Mouse (Mus musculus) gastrocnemius, postnatal 25 days (tissue): ENCODE data around the gene Ncdn. TPM values are rescaled to one million over a fixed set of nuclear protein-coding genes. Genes with fewer than 3 reads are reported as not detected.

Experiments
- DNase-seq: peaks from one replicate; pipeline ENCODE4 v3.0.0; 2022
- total RNA-seq, 2 experiments: library from RNA; stranded (reverse); gene quantifications; 1 replicate in 1 of 2; 2 replicates in 1 of 2; pipeline ENCODE4 v1.2.3; 2021

Gene Ncdn
- total RNA-seq, 2 experiments from 2014 or later: 7.0 to 8.9 TPM

DNA sequence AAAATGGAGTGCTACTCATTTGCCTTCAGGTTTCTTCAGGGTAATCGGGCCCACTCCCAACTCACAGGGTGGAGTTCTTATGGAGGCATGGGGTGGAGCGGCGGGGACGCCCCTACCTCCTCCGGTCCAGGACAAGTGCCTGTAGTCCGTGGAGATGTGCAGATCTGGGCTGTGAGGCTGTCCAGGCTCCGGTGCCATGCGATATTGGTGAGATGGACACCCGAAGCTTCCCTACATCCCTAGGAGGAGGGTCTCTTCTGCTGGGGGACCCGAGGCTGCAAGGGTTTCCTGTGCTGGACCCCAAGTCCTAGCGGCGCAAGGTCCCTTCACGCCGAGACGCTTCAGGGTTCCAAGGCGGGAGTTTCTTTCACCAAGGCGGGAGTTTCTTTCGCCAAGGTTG is 21.1 kb downstream of the Ncdn start:
- DNase-seq: no peak

DNA sequence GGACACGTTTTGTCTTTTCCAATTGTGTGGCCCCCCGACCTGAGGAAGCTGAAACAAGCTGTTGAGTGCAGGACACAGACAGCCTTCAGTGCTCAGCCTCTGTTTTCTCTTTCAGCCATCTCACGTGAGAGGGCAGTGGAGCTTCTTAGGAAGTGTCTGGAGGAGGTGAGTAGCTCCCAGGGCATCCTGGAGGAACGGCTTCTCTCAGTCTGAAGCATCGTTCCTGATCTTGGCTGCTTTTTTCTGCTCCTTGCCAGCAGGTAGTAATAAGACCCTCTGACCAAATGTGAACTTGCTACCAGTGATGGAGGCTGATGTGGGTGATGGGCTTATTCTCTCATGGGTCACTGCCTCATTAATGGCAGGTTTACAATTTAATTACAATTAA is 45.8 kb downstream of the Ncdn start:
- no peak for DNase-seq

DNA sequence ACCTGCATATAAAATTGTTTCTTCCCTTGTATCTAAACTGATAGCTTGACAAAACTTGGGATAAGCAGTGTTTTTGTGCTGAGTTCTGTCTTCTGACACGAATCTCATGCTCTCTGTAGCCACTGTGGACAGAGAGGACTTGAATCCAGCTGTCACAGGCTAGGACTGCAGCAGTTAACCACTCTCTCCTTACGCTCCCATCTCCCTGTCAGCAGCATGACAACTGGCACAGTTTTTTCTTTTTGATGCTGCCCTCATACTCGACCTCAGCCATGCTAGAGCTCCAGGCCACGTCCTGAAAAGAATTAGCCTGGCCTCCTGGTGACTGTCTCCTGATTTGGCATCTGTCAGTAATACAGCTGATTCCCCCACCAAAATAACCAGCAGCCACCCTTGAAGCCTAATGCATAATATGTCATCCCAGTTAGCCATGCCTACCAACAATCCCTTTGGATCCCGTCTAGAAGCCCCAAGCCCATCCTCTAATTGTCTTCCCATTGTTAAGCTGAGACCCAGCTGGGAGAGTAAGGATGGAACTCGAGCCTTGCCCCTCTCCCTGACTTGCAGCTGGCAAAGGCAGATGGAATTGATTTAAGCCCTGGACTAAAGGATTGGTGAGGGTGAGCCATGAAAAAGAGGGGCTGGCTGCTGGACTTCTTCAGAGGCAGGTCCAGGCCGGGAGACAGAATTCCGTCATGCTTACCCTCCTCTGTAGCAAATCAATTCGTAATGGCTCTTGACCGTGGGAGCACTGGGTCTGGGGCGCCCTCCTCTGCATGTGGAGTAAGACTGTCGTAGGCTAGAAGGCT is 46.4 kb downstream of the Ncdn start:
- DNase-seq: no peak

DNA sequence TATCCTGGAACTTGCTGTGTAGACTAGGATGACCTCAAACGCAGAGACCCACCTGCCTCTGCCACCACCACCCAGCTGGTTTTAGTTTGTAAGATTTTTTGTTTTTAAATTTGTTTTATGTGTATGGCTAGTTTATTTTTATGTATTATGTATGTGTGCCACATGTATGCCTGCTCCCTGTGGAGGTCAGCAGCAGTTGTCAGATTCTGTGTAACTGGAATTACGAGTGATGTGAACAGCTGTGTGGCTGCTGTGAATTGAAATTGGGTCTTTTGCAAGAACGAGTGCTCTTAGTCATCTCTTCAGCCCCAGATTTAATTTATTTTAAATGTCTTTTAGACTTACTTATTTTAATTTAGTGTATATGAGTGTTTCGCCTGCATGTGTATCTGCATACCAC is 56.3 kb downstream of the Ncdn start:
- no peak for DNase-seq

Other genes starting within 250 kb of the Ncdn start
- gene Ago4, start 220.0 kb downstream of the Ncdn start, total RNA-seq: 1 to 10 TPM; 4.4 to 5.1 TPM
- 1 to 10 TPM in 1 of 2 experiments, under 1 TPM in 1; 0.61 to 1.1 TPM for gene Clspn, start 196.5 kb downstream of the Ncdn start, total RNA-seq
- gene 5730409E04Rik, start 143.6 kb downstream of the Ncdn start, total RNA-seq: 10 to 100 TPM; 14.3 to 17.8 TPM
- gene Psmb2, start 75.8 kb downstream of the Ncdn start, total RNA-seq: 10 to 100 TPM; 79.9 to 90.5 TPM
- gene Tfap2e, start 17.2 kb downstream of the Ncdn start, total RNA-seq: not detected
- 10 to 100 TPM; 27.4 to 29.5 TPM for gene AU040320, start 106 bp upstream of the Ncdn start, total RNA-seq
- gene Zmym4, start 214.7 kb upstream of the Ncdn start, total RNA-seq: 10 to 100 TPM; 10.5 to 12.9 TPM